Mouse (Mus musculus) WW6 (cell line): ENCODE data around the gene Slc44a1.

Experiments used
- DNase-seq: peaks from one replicate; pipeline ENCODE4 v3.0.0-alpha.2; 2013; ENCODE audit warnings: low read depth, low spot score

The Slc44a1 gene

DNA sequence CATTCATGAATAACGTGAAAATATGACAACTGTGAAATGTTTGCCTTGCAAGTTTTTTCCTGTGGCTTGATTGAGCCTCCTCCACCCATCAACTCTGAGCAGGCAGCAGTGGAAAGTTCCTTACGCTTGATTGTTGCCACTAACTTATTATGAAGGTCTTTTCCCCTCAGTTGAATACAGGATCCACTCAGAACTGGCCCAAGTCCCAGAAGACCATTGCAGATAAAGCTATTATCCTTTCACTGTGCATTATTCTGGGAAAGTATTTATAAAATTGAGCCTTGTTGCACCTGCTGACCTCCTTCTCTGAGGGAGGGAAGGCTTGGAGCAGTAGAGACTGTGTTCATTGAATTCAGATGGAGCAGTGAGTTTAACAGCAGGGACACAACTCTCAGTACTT lies 86.2 kb downstream of the Slc44a1 start:
- no peak for DNase-seq

GRCm38 (mm10) chr4:53535795-53536194 lies 95.6 kb downstream of the Slc44a1 start:
- no peak for DNase-seq

GRCm38 (mm10) chr4:53537101-53537500 lies 96.9 kb downstream of the Slc44a1 start:
- no peak for DNase-seq

- DNase-seq = no peak
Observed at GRCm38 (mm10) chr4:53537539-53537938, 97.3 kb downstream of the Slc44a1 start.

DNA sequence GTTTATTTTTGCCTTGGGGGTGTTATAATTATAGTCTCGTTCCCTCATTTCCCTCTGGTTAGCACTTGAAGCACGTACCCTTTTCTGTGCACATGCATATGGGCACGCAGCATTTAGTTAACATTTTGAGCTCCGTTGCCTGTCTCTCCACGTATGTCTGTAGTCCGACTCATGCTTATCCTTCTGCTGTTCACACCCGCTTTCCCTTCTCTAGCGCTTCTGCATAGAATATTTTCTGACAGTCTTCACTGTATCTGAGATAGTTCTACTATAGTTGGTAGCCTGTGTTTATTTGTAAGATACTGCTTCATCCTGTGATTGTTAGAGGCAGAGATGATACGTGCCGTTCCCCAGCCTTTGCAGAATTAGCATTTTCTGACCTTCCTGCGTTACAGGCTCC lies 98.4 kb downstream of the Slc44a1 start:
- no peak for DNase-seq

DNA sequence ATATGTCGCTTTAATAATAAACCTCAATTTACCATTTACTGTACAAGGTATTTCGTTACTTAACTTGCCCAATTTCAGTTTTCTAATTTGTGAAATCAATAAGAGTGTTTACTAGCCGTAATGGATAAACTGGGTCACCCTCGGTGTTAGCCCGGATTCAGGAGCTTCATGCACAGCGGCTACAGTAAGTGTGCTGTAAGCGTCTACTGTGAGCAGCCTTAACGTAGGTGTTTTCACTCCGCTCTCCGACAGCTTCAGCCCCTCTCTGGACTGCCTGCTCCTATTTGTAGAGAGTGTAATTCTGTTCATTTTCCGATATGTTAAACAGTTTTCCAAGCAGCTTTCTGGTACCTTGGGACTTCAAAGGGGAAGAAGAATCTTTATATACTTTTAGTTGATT lies 99.7 kb downstream of the Slc44a1 start:
- DNase-seq = no peak

GRCm38 (mm10) chr4:53543421-53543820 lies 103.2 kb downstream of the Slc44a1 start:
- no peak for DNase-seq

DNA sequence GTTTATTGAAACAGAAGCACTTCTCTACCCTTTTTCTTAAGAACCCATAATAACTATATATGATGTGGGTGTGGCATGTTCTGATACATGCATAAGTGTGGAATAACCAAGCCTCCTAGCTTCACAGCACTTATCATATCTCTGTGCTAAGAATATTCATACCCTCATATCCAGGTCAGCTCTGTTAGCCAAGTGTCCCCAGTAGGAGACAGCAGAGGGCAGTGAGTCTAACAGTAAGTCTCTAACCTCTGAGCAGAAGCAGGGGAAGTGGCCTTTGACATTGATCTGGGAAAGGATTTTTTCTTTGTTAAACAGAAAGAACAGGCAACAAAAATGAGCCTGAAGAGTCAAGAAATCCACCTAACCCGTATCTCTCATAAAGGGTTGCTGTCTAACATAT lies 104.7 kb downstream of the Slc44a1 start:
- no peak for DNase-seq

DNA sequence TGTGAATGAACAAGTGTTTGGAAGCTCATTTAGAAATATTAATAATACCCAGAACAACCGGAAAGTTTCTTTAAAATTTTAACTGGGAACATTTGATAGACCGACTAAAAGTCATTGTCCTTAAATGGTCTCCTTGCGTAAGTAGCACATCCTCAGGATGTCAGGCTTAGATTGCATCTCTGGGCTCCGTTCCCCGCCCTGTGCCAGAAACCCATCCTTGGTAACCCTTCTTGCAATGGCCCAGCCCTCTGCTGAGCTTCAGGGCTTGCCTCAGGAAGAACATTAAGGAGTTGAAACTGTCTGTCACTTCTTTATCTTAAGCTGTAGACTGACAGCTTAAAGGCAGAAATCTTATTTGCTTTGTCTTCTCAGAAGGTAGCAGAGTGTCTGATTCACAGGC lies 107.2 kb downstream of the Slc44a1 start:
- DNase-seq = no peak

GRCm38 (mm10) chr4:53549375-53549774 lies 109.2 kb downstream of the Slc44a1 start:
- no peak for DNase-seq

- no peak for DNase-seq
Observed at GRCm38 (mm10) chr4:53564618-53565017, 124.4 kb downstream of the Slc44a1 start.

GRCm38 (mm10) chr4:53567065-53567464 lies 126.9 kb downstream of the Slc44a1 start:
- no peak for DNase-seq

DNA sequence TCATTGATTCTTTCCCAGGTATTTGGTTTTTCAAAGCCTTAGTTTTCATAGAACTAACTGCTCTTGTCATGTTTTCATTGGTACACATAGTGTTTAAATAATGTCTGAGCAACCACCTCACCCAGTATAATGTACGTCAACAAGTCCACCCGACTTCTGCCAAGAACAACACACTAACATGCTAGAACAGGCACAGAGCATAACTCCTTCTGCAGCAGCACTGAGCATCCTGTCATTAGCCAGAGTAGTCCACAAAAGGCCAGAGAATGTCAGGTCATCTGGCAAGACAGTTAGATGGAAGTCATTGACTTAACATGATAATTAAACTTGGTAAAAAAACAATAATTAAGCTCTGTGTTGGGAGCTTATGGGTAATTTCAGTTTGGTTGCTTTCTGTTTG lies 135.3 kb downstream of the Slc44a1 start:
- no peak for DNase-seq

DNA sequence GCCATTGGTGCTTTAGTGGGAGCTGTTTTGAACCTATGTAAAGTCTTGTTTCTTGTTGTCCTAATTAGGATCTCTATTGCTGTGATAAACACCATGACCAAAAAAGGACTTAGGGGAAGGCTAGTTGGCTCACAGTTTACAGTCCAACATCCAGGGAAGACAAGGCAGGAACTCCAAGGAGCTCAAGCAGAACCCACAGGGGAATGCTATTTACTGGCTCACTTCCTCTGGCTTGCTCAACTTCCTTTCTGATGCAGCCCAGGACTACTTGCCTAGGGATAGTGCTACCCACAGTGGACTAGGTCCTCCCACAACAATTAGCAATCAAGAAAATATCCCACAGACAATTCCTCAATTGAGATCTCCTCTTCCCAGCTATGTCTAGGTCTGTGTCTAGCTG lies 147.5 kb downstream of the Slc44a1 start:
- DNase-seq = no peak

DNA sequence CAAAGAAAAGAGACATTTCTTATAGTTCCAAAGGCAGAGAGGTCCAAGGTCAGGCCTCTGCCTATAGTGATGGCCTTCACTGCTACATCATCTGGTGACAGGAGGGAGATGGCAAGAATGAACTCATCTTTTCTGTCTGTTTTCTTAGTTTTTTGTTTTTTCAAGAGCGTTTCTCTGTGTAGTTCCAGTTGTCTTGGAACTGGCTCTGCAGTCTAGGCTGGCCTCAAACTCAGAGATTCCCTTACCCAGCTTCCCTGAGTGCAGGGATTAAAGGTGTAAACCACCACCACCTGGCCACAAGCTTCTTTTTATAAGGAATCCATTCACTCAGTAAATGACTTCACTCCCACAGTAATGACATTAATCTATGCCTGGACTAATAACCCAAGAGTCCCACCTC lies 148.7 kb downstream of the Slc44a1 start:
- no peak for DNase-seq

DNA sequence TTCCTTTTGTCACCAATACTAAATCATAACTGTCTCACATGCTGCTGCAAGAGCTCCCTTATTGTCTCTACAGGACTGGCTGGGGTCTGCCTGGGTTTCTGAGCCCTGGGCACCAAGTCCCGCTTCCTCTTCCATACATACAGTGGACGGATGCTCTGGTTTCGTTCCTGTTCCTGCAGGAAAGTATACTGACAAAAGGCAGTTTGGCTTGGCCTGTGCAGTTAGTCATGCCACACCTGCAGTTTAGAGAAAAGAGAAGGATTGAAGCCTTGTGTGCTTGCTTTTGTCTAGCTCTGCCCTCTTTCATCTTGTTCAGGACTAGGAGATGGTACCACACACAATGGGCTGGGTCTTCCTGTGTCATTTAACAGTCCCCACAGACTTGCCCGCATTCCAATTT lies 149.3 kb downstream of the Slc44a1 start:
- DNase-seq = no peak

DNA sequence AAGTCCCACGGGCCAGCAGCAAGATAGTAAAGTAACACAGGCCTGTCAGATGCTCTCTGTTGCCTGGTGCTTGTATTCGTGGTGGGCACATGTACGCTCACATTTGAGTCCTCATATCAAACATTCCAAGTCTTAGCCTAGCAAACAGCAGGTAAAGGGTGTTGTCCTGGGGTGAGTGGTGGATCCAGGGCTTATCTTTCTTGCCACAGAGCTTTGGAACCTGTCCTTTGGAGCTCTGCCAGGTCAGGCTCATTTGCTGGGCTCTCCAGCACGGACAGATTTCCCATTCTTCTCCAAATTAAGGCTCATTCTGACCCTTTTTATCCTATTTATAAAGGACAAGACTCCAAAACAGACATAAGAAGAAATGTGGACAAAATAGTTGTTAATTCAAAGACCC lies 149.9 kb downstream of the Slc44a1 start:
- DNase-seq = no peak

DNA sequence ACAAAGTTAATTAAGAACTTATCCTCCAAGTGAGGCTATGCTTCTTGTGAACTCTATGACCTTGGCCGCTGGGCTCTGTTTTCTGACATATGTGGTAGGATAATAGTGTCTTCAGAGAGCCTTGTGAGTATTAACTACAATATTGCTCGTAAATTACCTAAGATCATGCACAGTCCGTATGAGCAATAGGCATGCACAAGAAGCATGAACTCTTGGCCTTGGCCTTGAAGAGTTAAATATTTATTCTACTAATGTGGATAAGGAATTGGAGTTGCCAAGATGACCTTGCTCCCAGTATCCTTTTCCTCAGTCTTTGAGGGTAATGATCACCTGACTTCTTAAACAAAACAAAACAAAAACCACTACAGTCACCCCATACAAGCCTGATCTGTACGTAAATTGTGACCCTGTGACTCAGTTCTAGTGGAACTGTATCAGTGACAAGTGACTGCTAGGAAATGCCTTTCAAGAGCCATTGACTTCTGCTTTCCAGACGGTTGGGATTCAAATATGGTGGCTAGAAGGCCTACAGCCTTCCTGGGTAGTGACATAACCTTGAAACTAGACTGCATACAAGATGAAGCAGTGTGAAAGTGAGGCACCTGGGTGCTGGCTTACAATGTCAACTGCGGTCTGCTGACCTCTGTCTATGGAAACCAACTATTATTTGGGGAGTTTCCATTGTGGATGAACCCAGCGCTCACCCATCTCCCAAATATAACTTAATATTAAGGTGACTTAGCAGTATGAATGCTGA lies 150.7 kb downstream of the Slc44a1 start:
- DNase-seq = no peak

DNA sequence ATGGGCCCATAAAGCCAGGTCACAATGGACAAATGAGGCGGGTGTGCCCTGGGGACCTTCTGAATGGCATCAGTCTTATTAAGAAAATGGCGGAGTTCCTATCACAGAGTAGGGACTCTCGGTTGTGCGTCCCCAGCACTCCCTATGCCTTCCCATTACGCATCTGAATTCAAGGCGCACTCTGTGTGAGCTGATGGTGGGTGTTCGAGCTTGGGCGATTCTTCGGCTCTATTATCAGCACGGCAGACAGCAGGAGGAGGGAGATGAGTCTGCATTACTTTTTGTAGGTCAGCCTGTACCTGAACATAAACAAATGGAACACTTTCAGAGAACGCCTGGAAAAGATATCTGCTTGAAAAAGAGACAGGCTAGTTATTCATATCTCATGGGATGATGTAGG lies 151.3 kb downstream of the Slc44a1 start:
- DNase-seq = no peak

DNA sequence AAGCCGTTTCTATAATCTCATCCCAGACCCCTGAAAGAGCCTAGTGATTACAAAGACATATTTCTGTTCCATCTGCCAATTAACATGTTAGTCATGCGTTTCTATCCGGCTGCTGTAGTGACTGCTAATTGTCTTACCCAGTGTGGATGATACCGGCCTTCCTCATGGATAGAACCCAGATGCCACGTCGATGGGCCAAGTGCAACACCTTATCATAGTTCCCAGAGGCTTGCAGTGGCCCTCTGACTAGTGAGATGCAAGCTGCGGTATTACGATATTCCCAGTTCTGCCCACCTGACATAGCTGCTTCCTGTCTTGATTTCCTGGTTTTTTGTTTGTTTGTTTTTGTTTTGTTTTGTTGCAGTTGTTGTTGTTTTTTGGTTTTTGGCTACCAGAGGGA lies 151.7 kb downstream of the Slc44a1 start:
- DNase-seq = no peak

DNA sequence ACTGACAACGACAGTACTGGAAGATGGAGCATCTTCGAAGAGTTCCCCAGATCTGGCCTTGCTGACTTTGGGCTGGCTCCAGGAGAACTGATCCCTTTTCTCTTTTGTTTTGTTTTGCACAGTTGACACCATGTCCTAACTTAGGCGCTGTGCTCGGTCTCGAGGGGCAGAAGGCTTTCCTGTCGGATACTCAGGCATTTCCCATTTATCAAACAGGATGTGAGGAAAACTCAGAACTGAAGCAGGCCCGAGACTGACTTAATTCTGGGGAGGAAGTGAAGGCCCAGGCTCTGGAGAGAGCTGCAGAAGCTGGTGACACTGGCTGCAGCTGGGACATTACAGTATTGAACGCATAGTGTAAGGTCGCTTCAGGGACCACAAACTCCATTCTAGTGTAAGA lies 152.2 kb downstream of the Slc44a1 start:
- DNase-seq = no peak

- peak; percentile 9 for DNase-seq
Observed at GRCm38 (mm10) chr4:53594204-53594603, 154.0 kb downstream of the Slc44a1 start.

GRCm38 (mm10) chr4:53595246-53596062 lies 155.2 kb downstream of the Slc44a1 start:
- DNase-seq = no peak
